Mouse (Mus musculus) cerebellum, adult 2 months (tissue): Measurements from ENCODE around the gene Pqbp1.

ENCODE experiments used
- CTCF ChIP-seq: fragments of 200-500 bp; IDR thresholded peaks from 2 replicates; pipeline ENCODE4 v1.5.1; 2011; ENCODE audit warnings: low read depth, mild to moderate bottlenecking, control low read depth, low read length, moderate library complexity, borderline replicate concordance; ENCODE audit not compliant: insufficient read depth
- POLR2A ChIP-seq: fragments of 200-500 bp; IDR thresholded peaks from 2 replicates; pipeline ENCODE4 v1.6.1; 2011; ENCODE audit warnings: low read length, control low read depth, borderline replicate concordance; ENCODE audit not compliant: insufficient read depth

DNA sequence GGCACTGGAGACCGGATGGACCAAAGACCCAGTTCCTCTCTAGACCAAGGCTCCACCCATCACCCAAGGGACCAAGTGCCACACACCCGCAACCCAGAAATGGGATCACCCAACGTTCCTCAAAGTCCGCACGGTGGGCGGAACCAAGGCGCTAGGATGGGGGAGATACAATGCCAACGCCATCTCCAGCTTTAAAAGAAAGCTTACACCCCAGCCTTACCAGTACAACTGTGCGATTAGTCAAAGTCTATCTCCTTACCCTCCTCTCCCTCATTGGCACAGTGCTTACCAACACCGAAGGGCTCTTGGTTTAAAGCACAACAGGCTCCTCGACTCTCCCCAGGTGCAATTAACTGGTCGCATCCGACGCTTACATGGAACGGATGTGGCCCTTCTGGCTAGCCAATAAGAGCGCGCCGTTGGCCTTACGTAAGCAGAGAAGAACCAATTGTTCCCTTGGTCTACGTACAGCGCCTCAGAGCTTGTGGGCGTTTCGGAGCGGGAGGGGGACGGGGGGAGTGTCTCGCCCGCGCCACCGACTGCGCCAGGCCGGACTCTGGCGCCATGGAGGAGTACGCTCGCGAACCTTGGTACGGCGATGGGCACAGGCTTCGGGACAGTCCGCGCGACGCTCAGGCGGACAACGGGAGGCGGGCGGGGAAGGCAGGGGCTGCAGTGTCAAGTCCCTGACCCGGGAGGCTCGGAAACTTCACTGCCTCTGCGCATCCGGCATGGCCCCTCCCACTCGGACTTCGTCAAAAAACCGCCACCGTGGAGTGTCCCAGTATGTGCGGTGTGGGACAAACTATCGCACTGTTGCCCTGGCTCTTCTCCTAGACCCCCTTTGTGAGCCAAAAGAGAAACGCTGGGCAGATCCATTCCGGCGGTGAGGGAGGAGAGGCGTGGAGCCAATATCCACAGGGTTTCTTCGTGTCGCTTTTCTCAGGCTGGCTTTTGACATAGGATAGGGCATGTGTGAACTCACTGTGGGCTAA, at the start of gene Pqbp1, which contains the start of gene Timm17b:
- TF ChIP-seq CTCF (no peak), POLR2A (peak; percentile 79)
